Mouse (Mus musculus): ENCODE results near the gene Cisd1.
"Not testable (repeated sequence)": the region's sequence is repeated elsewhere in the genome, so short reads cannot be mapped to it uniquely, and the experiment has no call there.

The Cisd1 gene

DNA sequence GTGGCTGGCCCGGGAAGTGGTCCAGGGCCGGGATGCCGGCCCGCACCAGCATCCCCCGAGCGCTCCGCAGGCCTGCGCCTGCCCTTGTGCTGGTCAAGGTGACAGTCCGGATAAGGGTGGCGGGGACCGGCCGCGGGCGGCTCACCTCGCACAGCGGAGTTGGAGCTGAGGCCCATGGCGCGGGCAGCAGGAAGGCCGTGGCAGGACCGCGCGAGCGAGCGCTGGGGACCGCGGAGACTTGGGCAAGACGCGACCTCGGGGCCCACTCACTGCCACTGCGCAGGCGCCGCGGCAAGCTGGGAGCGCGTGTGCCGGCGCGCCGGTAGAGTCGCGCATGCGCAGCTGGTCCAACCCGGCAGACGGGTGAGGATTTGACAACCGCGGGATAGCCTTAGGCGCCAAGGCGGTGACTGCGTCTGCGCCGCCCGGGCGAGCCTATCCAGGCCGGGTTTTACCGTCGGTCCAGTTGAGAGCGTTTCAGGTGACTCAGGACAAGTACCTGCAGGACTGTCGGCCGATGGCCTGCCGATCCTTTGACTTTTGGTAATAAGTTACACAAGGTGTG is at the start of gene Cisd1:
Gene Cisd1, minus strand, starts transcription at position 376 of the 565 bp plus-strand sequence.
- peak; percentile 93 for DNase-seq (ENCODE audit: low spot score in 2 of 2)

DNA sequence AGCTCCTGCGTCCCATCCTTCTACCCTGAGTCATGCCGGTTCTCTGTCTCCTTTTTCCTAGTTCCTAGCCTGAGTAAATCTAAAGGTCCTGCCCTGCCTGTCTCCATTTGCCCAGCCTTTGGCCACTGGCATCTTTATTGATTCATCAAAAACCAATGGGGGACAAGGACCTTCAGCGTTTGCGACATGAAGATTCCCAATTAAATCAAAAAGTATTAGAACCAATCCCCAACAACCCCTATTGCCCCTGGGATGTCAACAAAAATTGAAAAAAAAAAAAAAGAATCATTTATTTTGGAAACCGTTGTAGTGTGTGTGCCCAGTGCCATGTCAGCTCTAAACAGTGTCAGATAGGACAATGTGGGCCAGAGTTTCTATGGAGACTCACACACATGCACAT is 44.6 kb upstream of the Cisd1 start:
- no peak for DNase-seq (ENCODE audit: low spot score in 2 of 2)

DNA sequence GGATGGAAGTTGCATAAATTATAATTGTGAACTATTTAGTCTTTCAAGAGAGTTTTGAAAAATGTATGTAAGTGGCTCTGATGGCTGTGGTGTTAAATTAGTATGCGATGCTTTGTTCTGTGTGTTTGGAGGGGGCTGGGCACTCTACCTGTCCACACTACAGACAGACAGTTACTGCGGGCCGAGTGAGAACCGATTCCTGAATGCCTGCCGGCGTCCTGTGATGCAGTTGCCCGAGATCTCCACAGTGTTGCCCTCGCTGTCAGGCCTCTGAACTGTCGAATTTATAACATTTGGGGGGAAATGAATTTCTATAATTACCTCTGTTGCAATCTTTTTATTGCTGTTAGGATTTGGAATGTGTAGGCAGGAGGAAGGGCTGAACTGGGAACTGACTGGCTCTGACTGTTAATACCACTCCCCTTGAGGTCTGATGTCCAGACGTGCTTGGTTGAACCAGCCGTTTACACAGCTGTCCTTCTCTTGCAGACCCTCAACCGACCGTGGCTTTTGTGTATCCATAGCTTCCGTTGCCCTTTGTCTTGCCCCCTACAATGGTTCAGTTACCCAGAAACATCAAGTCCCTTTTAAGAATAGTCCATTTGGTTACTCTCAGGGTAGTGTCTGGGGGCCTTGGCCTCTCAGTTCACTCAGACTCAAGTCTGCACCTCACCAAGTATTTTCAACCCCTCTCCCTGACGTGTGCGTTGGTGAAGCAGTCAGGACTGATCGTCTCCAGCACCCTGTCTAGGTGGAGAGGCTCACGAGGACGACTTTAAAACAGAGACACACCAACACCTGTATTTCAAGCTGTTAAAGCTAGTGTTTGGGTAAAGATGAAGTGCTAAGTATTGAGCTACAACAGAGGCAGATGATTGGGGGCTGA is 39.6 kb upstream of the Cisd1 start:
- no peak for DNase-seq (ENCODE audit: low spot score in 2 of 2)

DNA sequence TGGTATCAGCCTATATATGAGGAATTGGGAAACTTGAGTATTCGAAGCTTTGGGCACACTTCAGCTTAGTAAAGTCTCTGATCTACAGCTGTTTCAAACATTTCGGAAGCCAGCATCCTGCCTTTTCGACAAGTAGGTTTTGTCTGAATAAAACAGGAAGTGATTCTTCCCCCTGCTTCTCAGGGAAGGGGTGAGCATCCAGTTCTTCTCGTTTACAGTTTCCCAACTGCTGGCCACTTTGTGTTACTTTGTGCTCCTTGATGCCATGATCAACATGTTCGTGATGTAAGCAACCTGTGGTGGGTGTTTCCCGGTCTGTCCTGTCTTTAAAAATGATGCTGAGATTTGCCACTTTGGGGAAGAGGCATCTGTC is 38.8 kb upstream of the Cisd1 start:
- not testable (repeated sequence) for DNase-seq (ENCODE audit: low spot score in 2 of 2)

DNA sequence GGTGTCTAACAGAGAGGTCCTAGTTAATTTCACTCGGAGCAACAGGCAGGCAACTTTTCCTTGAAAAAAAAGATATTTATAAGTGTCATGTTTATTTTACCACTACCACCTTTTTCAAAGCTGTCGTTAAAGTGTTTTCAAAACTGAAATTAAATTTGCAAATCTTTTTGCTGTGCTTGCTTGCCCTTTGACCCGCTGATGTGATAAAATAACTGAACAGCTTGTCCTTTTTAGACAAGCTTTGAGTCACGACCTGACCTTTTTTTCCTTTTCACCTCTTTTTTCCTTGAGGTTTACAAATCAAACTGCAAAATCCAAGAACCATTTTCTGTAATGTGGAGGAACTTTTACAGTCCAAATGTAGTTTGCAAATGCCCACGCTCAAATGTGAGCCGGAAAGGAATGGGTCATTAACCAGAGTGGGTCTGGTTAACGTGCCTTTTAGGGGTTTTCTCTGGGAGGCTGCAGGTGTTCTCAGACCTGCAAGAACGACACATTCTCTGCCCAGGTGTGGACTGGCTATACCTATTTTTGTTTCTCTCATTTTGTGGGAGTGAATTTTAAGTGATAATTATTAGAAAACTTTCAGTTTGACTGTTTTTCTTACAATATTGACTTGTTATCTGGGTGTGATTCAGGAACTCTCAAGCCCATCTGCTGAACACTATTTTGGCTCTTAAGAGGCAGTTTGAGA is 38.3 kb upstream of the Cisd1 start:
- no peak for DNase-seq (ENCODE audit: low spot score in 2 of 2)

DNA sequence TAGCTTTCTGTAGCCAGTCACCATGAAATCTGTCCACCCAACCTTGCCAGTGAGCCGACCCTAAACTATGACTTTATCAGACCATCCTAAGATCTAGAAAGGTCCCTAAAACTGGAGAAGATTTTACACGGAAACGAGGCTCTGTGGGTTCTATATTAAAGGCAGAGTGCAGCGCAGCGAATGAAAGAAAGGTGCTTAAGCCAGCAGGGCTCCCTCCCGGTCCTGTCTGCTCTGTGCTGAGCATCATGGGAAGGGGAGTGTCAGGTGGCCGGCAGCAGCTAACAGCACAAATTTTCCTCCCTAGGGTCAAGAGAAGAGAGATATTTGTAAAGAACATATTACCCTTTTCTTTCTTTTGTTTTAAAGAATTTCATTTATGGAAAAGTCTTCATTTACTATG is 37.4 kb upstream of the Cisd1 start:
- no peak for DNase-seq (ENCODE audit: low spot score in 2 of 2)

DNA sequence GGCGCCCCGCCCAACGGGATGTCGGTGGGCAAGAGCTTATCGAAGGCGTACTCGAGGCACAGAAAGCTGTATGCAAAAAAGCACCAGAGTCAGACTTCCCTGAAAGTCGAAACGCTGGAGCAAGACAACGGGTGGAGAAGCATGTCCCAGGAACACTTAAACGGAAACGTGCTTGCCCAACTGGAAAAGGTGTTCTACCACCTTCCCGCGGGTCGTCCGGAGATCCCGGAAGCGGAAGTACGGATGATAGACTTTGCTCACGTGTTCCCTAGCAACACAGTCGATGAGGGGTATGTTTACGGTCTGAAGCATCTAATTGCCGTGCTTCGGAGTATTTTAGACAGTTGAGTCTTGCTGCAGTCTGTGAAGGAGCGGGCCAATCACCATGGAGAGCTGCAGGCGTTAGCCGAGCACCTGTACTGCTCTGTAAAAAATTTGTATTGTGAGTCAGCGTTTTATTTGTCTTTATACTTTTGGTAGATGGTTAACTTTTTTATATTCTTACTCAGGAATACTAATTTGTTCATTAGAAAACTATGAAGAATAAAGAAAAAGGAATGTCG is 36.8 kb upstream of the Cisd1 start:
- no peak for DNase-seq (ENCODE audit: low spot score in 2 of 2)

DNA sequence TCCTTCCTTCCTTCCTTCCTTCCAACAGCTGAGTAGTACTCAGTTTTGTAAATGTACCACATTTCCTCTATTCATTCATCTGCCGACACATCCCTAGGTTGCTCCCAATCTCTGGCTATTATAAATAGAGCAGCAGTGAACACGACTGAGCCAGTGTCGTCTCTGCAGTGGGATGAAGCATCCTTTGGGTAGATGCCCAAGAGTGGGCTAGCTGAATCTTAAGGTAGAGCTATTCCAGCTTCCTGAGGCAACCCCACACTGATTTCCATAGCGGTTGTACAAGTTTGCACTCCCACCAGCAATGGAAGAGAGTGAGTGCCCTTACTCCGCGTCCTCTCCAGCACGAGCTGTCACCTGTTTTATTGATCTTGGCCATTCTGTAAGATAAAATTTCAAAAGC is 35.7 kb upstream of the Cisd1 start:
- DNase-seq (ENCODE audit: low spot score in 2 of 2) = no peak

DNA sequence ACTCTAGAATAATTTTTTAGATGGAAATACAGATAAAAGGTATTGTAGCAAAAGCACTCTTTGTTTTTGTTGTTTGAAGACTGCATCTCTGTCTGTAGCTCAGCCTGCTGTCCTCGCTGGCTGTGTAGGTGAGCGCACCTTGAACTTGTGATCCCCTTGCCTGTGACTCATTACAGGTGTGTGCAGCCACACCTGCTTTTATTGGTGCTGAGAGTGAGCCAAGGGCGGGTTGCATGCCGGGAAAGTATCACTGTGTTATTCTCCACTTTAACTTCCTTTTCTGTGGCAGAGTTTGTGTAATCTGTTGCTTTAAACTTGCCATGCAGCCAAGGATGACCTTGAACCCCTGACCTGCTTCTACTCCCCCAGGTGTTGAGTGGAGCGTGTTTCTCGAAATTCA is 31.3 kb upstream of the Cisd1 start:
- no peak for DNase-seq (ENCODE audit: low spot score in 2 of 2)

DNA sequence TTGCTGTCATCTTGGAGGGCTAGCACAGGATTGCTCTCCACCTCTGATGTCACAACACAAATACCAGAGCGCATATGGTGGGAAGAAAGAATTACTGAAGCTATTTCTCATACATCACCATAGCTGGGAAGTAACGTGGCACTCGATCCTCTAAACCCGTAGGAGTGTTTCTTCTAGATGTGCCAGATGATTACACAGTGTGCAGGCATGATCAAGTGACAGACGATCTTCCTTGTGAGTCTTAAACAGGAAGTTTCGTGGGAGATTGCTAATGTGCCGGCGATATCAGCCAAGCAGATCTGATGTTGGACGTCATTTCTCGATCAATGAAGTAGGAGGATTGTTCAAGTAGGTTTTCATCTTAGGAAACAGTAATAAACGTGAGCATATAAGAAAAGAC is 29.0 kb upstream of the Cisd1 start:
- no peak for DNase-seq (ENCODE audit: low spot score in 2 of 2)

DNA sequence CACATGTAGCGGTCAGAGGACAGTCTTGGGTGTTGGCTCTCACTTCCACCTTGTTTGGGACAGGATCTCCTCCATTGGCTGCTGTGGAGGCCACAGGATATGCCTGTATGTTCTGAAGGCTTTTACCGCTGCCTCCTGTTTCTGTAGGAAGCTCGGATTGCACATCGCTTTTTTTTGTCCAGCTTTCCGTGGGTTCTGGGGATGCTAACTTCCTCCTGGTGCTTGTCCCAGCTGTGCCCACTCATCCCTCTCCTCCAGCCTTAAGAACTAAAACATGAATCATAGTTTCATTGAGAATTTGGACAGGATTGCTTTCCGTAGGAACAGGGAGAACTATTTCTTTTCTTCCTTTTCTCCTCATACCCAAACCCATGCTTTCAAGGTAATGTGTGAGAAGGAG is 27.1 kb upstream of the Cisd1 start:
- DNase-seq (ENCODE audit: low spot score in 2 of 2) = no peak

DNA sequence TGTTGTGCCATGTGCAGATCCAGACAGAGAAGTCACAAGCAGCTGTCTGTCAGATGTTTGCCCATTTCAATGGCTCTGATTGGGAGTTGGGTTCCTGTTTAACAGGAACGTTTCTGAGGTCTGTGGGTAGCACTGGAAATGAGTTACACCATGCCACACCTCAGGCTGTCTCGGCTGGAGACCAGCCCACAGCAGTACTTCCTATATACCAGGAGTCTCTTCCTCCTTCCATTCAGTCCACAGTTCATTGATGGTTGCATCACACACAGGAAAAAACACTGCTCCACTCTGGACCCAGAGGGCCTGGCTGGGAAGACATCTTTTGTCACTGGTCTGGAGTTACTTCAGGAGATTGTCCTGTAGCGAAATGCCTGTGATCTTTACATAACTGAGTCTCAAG is 24.7 kb upstream of the Cisd1 start:
- DNase-seq (ENCODE audit: low spot score in 2 of 2) = no peak

DNA sequence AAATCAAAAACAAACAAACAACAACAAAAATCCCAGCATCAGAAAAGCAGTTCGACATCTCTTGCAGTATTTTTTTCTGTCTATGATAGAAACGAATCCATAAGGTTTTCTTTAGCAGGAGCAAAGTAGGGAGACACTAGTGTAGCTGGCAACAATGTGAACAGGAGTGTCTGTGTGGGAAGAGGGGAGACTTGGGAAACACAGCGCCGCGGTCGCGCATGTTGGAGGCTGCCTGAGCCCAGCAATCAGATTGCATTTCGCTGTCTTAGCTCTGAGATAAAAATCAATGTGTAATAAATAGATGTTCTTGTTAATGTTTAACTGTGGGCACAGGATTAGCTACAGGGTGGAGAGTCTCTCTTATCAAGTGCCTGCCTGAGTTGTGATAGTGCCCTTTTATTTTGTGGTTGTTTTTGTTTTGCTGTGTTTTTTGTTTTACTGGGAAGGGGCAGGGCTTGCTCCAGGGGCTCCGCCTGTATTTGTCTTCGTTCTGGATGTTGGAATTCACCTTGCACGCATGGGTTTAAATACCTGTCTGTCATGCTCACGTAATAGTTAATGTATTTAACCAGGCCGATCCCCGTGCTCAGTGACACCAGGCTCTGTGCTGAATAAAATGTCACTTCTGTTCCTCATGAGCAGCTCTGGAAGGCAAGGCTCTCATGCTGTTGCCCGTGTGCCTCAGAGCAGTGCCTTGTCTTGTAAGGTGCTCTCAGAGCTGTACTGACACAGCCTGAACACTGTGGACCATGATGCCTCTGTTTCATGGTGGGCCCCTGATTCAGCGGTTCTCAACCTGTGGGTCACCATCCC is 23.6 kb upstream of the Cisd1 start:
- DNase-seq (ENCODE audit: low spot score in 2 of 2) = no peak

DNA sequence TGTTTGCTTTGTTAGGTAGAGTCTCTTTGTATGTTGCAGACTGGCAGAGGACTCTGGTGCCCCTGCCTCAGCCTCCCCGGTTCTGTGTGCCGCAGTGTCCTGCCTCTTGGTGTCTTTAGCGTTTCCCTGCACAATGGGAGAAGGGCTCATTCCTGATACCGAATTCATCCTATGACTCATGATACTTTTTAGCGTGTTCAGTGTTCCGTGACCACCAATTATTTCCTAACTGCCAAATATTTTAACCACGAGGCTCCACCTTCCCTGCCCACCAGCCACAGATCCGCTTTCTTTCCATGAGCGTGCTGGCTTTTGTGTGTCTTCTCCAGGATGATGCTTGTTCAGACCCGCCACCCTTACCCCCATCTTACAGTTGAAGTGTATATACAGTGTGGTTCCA is 19.1 kb upstream of the Cisd1 start:
- DNase-seq (ENCODE audit: low spot score in 2 of 2) = no peak

DNA sequence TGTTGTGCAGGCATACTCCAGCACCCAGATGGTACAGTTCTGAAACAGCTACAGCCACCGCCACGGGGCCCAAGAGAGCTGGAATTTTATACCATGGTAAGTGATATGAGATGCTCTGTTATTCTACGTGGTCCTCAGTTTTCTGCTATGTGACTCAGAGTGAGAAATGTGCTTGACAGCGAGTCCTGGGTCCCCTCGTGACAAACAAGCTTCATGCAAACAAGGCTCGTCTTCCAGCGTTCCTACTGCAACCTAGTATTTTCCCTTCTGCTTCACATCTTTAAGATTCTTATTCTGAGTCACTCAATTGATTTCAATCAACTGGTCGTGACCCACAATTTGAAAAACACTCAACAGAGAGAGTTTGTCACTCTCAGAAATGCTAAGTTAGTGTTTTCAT is 18.7 kb upstream of the Cisd1 start:
- no peak for DNase-seq (ENCODE audit: low spot score in 2 of 2)

DNA sequence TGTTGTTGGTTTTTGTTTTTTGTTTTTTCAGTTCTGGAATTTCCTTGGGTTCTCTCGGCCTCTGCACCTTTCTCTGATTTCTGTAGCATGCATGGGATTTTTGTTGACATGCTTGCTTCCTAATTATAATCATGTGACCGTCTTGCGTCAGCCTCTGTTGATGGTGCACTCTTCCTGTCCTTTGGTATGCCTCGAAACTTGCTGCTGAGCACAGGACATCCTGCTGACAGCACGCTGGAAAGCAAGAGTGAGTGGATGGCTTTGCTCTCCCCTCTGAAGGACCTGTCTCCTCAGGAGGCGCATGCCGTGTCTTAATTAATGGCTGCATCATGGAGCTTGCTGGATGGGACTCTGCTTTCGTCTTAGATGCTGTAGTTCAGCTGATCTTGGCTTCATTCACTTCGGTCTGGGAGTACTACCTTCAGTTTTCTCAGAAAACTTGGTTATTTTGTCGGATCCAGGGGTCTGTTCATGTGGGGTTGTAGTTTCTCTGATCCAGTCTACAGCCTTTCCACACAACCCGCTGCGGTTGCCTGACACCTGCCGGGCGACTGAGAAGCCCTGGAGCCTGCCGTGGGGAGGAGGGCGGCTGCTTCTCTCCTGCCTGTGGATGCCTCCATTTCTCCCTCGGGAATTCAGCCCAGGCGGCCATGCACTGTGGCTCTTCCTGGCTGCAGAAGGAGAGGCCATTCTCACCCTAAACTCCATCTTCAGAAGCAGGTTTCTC is 17.2 kb upstream of the Cisd1 start:
- DNase-seq (ENCODE audit: low spot score in 2 of 2) = peak in 1 of 2 experiments; percentile 20

DNA sequence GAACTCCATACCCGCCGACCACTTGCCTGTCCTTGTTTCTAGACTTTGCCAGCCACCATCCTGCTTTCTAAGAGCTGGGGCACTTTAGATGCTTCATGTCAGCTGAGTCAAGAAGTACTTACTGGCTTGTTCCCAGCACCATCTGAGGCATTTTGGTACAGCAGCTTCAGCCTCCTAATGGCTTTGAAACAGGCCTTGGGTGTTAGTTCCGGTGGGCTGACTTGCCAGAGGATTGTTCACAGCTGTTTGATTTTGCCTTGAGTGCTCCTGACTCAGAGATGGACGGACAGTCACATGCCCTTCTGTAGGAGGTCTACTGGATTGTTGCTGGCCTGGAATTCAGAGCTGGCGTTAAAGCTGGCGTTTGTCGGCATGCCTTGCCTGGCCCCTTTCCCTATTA is 16.3 kb upstream of the Cisd1 start:
- no peak for DNase-seq (ENCODE audit: low spot score in 2 of 2)

DNA sequence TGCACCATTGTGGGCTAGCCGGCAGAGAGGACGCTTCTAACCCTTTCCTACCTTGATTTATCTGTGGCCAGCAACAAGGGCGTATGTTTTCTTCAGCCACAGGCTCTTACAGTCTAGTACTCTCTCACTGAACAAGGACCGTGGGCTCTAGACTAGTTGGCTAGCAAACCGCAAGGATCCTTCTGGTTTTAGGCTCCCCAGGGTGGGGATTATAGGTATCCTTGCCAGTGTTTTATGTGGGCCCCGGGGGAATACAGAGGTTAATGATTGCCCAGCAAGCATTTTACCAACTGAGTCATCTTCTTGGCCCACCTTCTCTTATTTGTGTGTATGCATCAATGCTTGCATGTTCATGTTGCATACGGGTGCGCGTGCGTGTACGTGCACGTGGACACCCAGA is 10.2 kb upstream of the Cisd1 start:
- DNase-seq (ENCODE audit: low spot score in 2 of 2) = no peak

DNA sequence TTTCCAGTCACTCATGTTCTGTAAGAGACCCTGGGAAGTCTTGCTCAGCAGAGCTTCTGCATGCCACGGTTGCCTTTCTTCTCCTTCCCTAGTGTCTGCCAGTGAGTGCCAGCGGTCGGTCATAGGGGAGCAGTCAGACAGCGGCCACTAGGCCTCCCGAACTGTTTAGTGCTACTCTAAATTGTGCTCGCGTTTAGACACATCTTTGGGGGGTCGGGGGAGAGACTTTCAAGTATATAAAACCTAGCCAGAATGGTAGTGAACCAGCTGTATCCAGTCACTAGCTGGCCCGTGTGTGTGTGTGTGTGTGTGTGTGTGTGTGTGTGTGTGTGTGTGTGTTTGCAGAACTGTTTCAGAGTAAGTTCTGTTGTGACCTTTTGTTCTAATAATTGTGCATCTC is 9.1 kb upstream of the Cisd1 start:
- no peak for DNase-seq (ENCODE audit: low spot score in 2 of 2)

DNA sequence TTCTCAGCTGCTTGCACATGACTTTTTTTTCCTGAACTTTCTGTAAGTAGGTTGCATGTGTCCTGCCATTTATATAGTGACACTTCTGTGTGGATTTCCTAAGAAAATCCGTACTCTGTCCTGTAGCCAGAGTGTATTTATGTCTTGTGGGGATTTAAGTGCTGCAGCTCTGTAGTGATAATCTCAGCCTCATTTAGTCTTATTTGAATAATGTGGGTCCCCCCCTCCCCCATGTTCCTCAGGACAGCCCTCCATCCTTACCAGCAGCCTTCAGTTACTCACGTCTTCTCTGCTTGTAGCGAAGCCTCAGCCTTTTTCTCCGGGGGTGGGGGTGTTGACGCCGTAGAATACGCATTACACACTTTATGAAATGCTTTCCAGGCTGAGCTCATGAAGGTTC is 6.5 kb upstream of the Cisd1 start:
- no peak for DNase-seq (ENCODE audit: low spot score in 2 of 2)

DNA sequence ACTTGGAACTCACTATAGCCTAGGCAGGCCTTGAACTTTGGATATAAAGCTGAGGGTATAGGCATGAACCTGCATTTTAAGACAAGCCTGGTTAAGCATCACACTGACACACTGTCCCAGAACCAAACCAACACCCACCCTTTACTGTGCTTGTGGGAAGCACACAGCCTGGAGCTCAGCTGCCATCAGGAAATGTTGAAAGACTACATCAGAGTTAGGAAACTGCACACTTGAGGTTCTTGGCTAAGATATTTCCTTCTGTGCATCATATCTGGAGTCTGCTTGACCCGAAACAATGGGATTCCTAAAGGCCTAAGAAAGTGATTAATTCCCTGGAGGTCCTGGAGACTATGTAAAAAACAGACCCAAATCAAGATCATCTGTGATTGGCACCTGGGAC is 4.5 kb upstream of the Cisd1 start:
- no peak for DNase-seq (ENCODE audit: low spot score in 2 of 2)

Measured in spleen, postnatal 36 days (tissue).